Mouse (Mus musculus): ENCODE results near the gene Pld1. TPM values are rescaled to one million over a fixed set of nuclear protein-coding genes. Genes with fewer than 3 reads are reported as not detected.
A peak's percentile ranks its signal among the peaks of the same experiment; 100 is the strongest.

Gene Pld1
- total RNA-seq, 2 experiments from 2014 or later, result 12.1 to 16.4 TPM

DNA sequence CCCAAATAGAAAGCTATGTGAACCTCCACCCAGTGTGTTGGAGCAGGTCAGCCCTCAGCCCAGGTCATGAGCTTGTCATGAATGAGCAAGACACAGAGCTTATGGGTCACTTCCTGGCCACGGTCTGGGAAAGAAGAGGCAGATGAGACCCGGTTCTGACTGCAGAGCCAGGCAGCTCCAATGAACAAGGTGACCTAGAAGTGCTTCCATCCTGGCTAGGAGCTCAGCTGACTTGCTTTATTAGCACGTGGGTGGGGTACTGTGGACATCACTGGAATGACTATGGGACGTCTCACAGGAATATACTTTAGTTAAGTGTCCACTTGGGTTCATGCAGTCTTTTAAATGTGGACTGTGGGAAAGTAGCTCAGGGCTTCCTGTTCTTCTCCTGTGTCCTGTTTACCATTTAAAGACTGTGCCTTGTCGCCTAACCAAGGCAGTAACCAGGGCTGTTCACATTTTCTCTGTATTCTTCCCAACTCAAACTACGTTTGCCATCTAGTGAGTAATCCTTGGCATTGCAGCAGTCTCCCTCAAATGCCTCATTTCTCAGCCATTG, 169.0 kb downstream of the Pld1 start:
- intact Hi-C loops (cut with DNase I), result loop anchor here (1.0 to 10.0 kb wide), 4 partner anchors 123 to 769 kb away; partner anchors contain the start of gene Fndc3b
- DNase-seq, result peak; percentile 14 to 56

DNA sequence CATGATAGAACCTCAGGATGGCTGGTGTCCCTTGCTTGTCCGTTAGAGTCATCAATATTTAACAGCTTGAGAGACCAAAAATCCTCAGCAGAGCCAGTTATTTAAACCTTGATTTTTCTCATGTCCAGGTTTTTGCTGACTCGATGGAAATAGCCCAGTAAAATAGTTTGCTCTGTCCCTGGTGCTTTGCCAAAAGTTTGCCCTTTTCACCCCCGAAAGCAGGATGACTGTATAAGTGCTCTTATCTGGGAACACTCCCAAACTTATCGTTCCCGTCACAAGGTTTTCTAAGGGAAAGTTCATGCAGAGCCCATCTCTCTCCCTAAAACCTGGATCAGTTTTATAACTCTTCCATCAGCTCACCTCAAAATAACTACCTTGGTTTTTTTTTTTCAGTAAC, 173.0 kb downstream of the Pld1 start:
- intact Hi-C loops (cut with DNase I), result no loop called here
- DNase-seq, result peak; percentile 54 to 56

DNA sequence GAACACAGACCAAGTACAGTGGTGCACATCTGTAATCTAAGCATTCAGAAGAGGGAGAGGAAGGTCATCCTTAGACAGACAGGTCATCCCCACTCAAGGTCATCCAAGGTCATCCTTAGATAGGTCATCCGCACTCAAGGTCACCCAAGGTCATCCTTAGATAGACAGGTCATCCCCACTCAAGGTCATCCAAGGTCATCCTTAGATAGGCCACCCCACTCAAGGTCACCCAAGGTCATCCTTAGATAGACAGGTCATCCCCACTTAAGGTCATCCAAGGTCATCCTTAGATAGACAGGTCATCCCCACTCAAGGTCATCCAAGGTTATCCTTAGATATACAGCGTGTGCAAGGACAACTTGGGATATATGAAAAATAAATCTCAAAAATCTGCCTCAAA, 175.4 kb downstream of the Pld1 start:
- intact Hi-C loops (cut with DNase I), result no loop called here
- no peak for DNase-seq

DNA sequence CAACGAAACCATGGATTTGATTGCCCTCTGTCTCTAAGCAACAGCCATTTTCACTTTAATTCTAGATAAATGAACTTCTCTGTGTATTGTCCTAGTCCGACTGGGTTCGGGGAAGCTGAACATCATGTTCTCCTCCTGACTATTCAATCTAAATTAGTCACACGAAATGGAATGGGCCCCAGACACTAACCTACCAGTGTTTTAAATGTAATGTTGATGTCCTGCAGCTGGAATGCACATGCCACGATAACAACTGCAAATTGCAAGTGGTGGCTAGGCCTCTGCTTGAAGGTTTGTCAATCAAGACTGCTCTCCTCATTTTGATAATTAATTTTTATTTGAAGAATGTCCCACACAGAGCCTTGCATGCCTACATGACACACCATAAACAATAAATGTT, 203.2 kb downstream of the Pld1 start:
- DNase-seq, result no peak
- intact Hi-C loops (cut with DNase I), result no loop called here

DNA sequence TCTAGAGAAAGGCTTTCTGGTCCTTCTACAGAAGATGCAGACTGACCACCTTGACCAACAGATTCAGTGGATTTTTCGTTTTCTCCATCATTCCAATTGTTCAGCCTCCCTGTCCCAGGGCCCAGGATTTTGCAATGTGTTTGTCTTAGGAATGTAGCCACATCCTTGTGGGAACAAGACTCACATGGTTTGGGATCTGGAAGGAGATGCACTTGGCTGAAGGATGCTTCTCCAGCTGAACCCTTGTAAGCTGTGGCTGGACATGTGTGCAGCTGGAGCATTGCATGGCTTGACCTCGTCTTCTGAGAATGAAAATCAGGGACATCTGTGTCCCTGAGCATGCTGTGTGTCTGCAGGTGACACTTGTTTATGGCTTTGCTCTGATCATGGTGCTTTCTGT, 203.6 kb downstream of the Pld1 start:
- intact Hi-C loops (cut with DNase I), result no loop called here
- DNase-seq, result peak; percentile 39 to 49

DNA sequence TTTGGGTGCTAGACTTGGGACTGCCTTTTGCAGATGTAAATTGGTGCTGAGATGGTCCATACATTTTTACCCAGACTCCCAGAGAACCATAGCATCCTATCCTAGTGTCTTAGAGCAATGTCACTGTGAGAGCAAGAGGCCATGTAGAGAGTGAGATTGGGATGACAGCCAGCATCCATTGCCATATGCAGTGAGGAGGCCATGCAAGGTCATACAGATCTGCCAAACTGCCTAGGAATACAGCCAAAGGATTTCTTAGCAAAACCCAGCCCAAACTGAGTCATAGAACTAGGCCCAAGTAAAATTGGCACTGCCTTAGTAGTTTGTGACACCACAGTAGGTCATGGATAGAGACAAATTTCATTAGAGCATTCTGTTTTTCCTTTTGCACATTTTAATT, 206.2 kb downstream of the Pld1 start:
- intact Hi-C loops (cut with DNase I), result no loop called here

DNA sequence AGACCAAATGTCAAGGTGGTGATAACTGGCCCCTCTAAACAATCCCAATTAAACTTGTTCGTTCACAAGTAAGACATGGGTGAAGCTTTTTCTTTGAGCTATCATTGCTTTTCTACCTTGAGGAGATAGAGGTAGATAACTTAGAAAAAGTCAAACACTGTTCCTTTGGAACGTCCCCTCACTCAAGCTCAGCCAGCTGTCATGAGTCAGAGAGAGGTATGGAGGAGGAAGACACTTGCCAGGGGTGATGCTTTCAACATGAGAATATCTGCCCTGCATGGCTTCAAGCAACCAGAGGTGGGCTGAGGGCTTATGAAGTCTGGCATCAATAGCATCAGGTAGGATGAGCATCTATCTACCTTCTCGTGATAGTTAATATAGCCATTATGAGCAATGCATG, 207.0 kb downstream of the Pld1 start:
- DNase-seq, result no peak
- intact Hi-C loops (cut with DNase I), result no loop called here

More for the DNA sequence above, 206.2 kb downstream of the Pld1 start:
- peak; percentile 47 to 58 for DNase-seq

DNA sequence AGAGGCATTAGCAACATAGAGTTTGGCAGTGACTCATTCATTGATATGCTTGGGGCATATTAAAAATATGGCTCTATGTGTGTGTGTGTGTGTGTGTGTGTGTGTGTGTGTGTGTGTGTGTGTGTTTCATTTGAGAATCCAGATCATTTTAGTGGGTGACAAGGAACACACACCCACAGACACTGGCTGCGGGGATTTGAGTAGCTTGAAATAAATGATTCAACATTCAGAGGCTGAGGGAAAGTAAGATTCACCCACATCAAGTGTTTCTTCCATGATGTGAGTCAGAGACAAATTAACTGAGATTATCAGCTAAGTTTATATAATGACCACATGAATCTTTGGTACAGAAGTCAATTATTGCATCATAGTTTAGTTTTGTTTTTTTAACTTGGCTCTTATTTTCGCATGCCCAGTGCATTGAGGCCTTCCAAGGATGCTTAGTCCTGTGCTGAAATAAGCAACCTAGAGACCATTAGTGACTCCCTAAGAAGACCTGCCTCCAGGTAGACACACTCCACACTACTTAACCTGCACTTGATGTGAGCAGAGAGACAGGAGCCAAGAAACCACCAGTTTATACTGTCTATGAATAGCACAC, 211.3 kb downstream of the Pld1 start:
- no peak for DNase-seq
- intact Hi-C loops (cut with DNase I), result no loop called here

DNA sequence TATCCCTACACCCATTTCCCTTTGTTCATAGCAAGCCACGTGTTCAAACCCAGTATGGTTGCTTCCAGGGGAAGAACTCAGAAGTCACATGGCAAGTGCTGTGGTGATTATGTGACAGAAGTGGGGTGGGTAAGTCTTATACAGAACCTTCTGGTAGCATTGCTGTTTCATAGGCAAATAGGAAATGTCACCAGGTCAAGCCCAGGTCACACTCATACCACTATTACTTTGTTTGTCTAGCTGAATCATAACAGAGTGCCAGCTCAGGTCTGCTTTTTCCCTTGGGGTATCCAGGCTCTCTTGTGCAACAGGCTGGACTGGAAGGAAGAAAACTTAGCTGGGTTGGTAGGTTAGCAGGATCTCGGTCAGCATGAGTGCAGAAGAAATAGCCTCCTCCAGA, 219.5 kb downstream of the Pld1 start:
- intact Hi-C loops (cut with DNase I), result no loop called here

DNA sequence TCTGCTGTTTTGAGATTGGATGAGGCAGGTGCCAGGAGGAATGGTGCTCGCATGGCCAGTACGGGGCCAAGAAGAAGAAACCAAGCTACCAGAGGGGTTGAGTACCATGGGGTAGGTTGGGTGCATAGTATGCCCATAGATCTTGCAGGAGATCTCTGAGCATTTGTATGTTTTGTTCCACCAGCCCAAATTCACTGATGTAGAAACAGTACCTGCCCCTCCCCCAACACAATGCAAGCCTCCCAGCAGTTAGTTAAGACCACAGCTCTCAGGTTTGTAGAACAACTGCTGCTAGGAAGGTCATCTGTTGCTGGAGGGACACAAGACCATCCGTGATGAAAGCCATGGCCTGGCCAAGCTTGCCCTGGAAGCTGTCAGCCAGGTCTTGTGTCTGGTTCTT, 220.4 kb downstream of the Pld1 start:
- no peak for DNase-seq
- intact Hi-C loops (cut with DNase I), result no loop called here

More for the DNA sequence above, 219.5 kb downstream of the Pld1 start:
- DNase-seq, result no peak

DNA sequence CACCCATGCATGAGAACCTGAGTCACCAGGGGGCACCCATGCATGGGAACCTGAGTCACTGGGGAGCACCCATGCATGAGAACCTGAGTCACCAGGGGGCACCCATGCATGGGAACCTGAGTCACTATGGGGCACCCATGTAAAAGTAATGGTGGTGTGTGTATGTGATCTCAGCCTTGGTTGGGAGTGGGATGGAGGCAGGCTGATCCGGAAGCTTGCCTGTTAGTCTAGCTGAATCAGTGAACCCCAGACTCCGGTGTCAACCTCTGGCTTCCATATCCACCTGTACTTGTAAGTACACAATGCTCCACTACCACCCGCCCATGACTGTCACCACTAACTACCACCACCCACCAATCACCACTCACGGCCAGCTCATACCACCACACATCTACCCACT, 223.9 kb downstream of the Pld1 start:
- intact Hi-C loops (cut with DNase I), result no loop called here
- no peak for DNase-seq

DNA sequence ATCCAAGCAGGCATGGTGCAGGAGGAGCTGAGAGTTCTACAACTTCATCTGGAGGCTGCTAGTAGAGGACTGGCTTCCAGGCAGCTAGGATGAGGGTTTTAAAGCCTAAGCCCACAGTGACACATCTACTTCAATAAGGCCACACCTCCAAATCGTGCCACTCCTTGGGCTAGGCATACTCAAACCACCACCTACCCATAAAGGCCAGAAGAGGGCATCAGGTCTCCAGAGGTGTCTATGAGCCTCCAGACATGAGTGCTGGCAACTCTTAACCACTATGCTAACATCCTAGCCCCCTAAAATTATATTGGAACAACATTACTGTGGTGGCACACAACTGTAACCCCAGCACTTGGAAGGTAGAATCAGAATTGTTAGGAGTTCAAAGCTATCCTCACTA, 226.2 kb downstream of the Pld1 start:
- no peak for DNase-seq
- intact Hi-C loops (cut with DNase I), result loop anchor here (1.0 to 5.0 kb wide), 3 partner anchors 243 to 582 kb away; no protein-coding TSS in a partner anchor

DNA sequence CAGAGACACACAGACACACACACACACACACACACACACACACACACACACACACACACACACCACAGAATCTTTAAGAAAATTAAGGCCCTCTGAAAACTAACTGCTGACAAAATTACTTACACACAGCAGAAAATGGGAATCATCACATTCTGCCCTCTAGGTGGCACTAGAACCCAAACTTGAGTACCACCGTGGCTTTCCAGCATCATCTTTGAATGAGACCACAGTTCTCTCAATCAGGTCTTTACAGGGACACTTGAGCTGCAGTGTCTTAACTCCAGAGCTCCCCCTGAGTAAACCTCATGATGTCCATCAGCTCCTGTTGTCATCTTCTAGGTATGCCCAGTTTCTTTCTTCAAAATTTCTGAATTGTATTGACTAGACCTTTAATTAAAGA, 227.1 kb downstream of the Pld1 start:
- DNase-seq, result peak; percentile 57 to 58
- intact Hi-C loops (cut with DNase I), result loop anchor here (1.0 to 5.0 kb wide), 3 partner anchors 242 to 581 kb away; no protein-coding TSS in a partner anchor

DNA sequence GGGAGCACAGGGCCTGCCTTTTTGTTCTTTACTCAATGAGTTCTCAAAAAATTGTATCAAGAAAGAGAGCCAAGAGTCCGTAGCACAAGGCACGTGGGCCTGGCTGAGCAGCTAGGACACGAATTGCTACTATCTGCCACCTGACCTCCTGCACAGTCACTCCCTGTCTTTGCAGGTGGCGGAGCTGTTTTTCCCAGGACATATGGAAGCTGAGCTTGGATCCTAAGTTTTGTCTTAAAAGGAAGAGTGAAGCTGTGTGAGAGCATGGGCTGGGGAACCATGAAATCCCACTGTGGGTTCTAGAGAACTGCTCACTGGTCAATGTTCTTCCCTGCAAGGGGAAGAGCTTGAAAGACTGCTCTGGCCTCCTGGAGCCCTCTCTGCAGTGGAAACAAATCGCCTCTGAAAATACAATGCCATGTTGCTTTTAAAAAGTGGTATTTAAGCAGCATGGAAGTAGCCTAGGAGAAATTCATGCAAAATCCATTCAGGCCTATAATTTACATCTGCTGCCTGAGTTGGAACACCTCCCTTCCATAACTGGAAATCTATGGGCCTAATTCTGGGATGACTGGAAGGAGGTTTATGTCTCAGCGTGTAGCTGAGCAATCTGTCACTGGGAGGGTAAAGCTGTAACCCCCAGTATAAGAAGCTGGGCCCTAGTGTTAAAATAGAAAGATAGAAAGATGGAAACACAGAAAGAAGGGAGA, 229.5 kb downstream of the Pld1 start:
- DNase-seq, result no peak
- intact Hi-C loops (cut with DNase I), result loop anchor here (5.0 kb wide), 1 partner anchor 239 kb away; no protein-coding TSS in a partner anchor

DNA sequence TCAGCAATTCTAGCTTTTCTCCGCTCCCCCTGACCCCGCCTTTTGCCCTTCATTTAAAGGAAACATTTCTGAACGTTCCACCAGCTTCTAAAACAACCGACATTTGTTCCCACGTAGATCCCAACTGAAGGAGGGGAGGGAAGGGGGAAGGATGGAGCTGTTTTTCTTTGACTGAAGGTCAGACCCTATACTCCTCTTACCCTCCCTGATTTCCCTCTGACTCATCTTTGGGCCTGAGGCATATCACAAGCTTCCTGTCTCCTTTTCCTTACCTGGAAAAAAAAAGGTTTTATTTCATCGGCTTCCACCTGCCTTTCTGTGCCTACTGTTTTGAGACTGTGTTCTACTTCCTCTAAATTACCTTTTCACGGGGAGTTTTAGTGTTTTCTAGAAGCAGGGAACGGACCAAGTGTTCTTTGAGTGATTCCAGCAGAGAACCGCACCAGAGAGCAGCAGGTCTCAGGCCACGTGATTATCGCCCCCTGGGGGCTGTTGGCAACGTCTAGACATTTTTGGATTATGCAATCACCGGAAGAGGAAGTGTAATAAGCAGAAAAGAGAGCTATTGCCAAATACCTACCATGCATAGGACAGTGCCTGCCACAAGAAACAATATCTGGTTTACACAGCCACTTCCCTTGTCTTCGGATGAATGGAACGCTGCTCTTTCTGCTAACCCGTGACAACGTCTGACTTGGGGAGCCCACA, 232.6 kb downstream of the Pld1 start:
- intact Hi-C loops (cut with DNase I), result no loop called here
- DNase-seq, result peak; percentile 44 to 55

DNA sequence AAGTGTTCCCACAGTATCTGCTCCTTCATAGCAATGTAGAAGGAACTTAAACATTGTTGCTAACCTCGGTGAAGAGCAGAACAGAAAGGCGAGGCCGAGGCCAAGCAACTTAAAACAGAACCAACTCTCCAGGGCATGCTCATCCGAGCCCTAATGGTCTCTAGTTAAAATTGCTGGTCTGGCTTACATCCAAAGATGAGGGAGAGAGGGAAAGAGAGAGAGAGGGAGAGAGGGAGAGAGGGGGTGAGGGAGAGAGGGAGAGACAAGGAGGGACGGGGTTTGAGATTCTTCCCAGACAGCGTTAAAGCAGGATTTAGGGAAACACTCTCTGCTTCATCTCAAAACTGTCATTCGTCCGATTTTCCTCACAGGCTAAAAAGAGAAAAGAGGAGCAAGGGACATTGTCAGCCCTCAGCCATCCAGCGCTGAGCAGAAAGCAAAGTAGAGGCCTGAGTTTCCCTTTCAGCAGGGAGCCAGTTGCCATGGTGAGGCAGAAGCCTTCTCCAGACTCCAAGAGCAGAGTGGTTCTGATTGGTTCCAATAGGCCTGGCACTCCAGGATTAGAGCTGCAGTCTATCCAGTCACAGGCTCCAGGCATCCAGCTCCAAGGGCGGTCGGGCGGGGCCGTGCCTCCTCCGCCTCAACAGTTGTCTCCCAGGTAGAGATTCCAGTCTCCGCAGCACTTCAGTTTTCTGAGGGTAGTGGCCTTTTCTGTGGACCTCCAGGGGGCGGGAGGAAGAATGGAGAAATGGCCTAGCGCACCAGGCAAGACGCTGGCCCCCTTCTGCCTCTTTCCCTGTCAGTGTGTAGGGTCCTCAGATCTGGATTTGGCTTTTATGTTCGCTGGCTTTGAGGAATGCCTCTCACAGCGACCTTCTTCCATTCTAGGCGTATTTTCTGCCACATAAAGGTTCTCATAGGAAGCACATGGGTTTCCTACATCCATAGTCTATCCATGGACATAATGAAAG, 237.8 kb downstream of the Pld1 start:
- no peak for DNase-seq
- intact Hi-C loops (cut with DNase I), result no loop called here

DNA sequence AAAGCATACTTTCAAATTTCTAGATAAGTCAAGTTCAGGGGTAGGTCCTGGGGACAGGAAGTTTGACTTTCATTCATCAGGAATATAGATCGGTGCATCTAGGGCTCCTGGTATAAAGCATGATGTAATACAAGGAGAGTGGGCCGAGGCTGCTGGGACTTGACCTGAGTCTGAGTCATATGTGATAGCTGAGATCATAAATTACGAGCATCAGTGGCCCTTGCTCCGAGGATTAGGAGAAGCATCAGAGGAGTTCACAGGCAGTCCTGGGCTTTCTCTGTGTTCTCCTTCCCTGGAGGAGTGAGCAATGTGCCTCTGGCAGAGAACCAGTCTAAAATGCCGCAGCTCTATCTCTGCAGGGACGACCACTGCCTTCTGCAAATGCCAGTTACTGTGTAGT, 239.8 kb downstream of the Pld1 start:
- intact Hi-C loops (cut with DNase I), result no loop called here
- no peak for DNase-seq

Data from heart, postnatal 36 days (tissue).